Mouse (Mus musculus) layer of hippocampus, postnatal 10 days (tissue): Measurements from ENCODE around the gene Pdk3. TPM values are rescaled to one million over a fixed set of nuclear protein-coding genes. Genes with fewer than 3 reads are reported as not detected.

ENCODE experiments used
- total RNA-seq, 2 experiments: library from RNA; stranded (reverse); gene quantifications; 2 replicates each; pipeline ENCODE4 v1.2.3; 2021

The Pdk3 gene
- total RNA-seq, 2 experiments from 2014 or later: 30.9 to 31.9 TPM

Other genes starting within 250 kb of the Pdk3 start
- gene Pola1, start 200.0 kb downstream of the Pdk3 start, total RNA-seq: 10 to 100 TPM in 1 of 2 experiments, 1 to 10 TPM in 1; 7.9 to 11.6 TPM
- gene Pcyt1b, start 177.3 kb downstream of the Pdk3 start, total RNA-seq: 10 to 100 TPM; 49.2 to 52.3 TPM
- gene AU015836, start 136.5 kb upstream of the Pdk3 start, total RNA-seq: not detected